In genomic region chr8:128383176-128383575, GRCm38 (mm10) we compare ENCODE assay signal across 13 mouse cellular contexts. TPM values are rescaled to one million over a fixed set of nuclear protein-coding genes. Genes with fewer than 3 reads are reported as not detected.
A peak's percentile ranks its signal among the peaks of the same experiment; 100 is the strongest.
DNase-seq lines count a peak whose midpoint lies in the region; ATAC-seq and TF ChIP-seq lines count a peak whose summit lies in the region.
"Had no signal": no experiment of that assay in that cellular context is flagged by ENCODE, and none has a peak within 500 bp of the region (broad histone marks: within the 10 kb centered on the region; RNA-seq: fewer than 3 reads in every experiment).

No protein-coding gene starts in this region.

- H3K36me3 ChIP-seq in hindbrain, embryonic 11.5 days (ENCODE audit: control insufficient read depth, insufficient read depth, low read length), result no peaks in the 10 kb centered on the region
- H3K36me3 ChIP-seq in hindbrain, embryonic 16.5 days (ENCODE audit: control insufficient read depth, insufficient read depth, low read length), result no peaks in the 10 kb centered on the region
- H3K36me3 ChIP-seq: G1E; liver, embryonic 15.5 days; neural tube, embryonic 12.5 days had no signal

- TF ChIP-seq POLR2A in brain, embryonic 14.5 days (IDR thresholded peaks at IDR 0.05; ENCODE audit: borderline replicate concordance, extremely low read depth, insufficient read depth, insufficient read length, poor library complexity, severe bottlenecking), result no peak

- peak; percentile 64; the same call in 1 of the 2 replicates for ATAC-seq in hindbrain, embryonic 11.5 days (ENCODE audit: low FRiP score)
- no peak for ATAC-seq in hindbrain, embryonic 16.5 days

- peak overlapping the region; percentile 60; the same call in 1 of the 2 replicates for H3K27ac ChIP-seq in hindbrain, embryonic 11.5 days (ENCODE audit: low read depth, low read length)
- H3K27ac ChIP-seq in hindbrain, embryonic 16.5 days (ENCODE audit: low read depth, low read length), result no peak overlapping the region
- H3K27ac ChIP-seq: liver, embryonic 15.5 days; neural tube, embryonic 12.5 days had no signal

- no peak overlapping the region for H3K4me3 ChIP-seq in hindbrain, embryonic 11.5 days (ENCODE audit: low read depth, low read length)
- no peak overlapping the region for H3K4me3 ChIP-seq in hindbrain, embryonic 16.5 days (ENCODE audit: low read length)
- H3K4me3 ChIP-seq: liver, embryonic 15.5 days; neural tube, embryonic 12.5 days had no signal

- no peak overlapping the region for H3K4me2 ChIP-seq in hindbrain, embryonic 11.5 days (replicated peaks; ENCODE audit: low read depth, low read length)
- no peak overlapping the region for H3K4me2 ChIP-seq in hindbrain, embryonic 16.5 days (ENCODE audit: low read length)
- H3K4me2 ChIP-seq: liver, embryonic 15.5 days; neural tube, embryonic 12.5 days had no signal

- peak; percentile 36 for DNase-seq in hindbrain, embryonic 11.5 days (ENCODE audit: low spot score)
- peak; percentile 84 for DNase-seq in Muller cell, postnatal 12 days (ENCODE audit: inconsistent ontology term)
- peak; percentile 68 for DNase-seq in brain, embryonic 14.5 days (ENCODE audit: low read depth)
- peak; percentile 37 for DNase-seq in heart, postnatal 4 days
- no peak for DNase-seq in adrenal gland, postnatal 25 days
- no peak for DNase-seq in adrenal gland, postnatal 36 days
- no peak for DNase-seq in urinary bladder, adult 18-20 months (ENCODE audit: low spot score in 2 of 2)
- DNase-seq: adrenal gland, postnatal 10 days; cerebellum, postnatal 14 days had no signal

- H3K9ac ChIP-seq in hindbrain, embryonic 11.5 days (ENCODE audit: low read depth, low read length), result no peak overlapping the region
- H3K9ac ChIP-seq in hindbrain, embryonic 16.5 days (ENCODE audit: low read depth, low read length), result no peak overlapping the region
- H3K9ac ChIP-seq: liver, embryonic 15.5 days; neural tube, embryonic 12.5 days had no signal

- no peaks in the 10 kb centered on the region for H3K4me1 ChIP-seq in hindbrain, embryonic 11.5 days (replicated peaks; ENCODE audit: control insufficient read depth, insufficient read depth, low read length)
- peaks cover 3% of the 10 kb centered on the region for H3K4me1 ChIP-seq in hindbrain, embryonic 16.5 days (ENCODE audit: control insufficient read depth, insufficient read depth, low read depth, low read length)

- TF ChIP-seq CTCF in brain, embryonic 14.5 days (IDR thresholded peaks at IDR 0.05; ENCODE audit: borderline replicate concordance, extremely low read depth, insufficient read depth, insufficient read length), result no peak

- H3K9me3 ChIP-seq in hindbrain, embryonic 11.5 days (ENCODE audit: control insufficient read depth, low read length), result no peaks in the 10 kb centered on the region
- H3K9me3 ChIP-seq in hindbrain, embryonic 16.5 days (ENCODE audit: control insufficient read depth, low read length), result no peaks in the 10 kb centered on the region
- H3K9me3 ChIP-seq: G1E; liver, embryonic 15.5 days; neural tube, embryonic 12.5 days had no signal

- WGBS in hindbrain, embryonic 11.5 days, result 15% methylated on average over 3 of the region's 3 CpGs
- 14% methylated on average over 3 of the region's 3 CpGs for WGBS in hindbrain, embryonic 16.5 days

- H3K27me3 ChIP-seq in hindbrain, embryonic 11.5 days (ENCODE audit: control insufficient read depth, insufficient read depth, low read length), result no peaks in the 10 kb centered on the region
- H3K27me3 ChIP-seq in hindbrain, embryonic 16.5 days (replicated peaks; ENCODE audit: control insufficient read depth, insufficient read depth, low read length), result no peaks in the 10 kb centered on the region
- H3K27me3 ChIP-seq: liver, embryonic 15.5 days; neural tube, embryonic 12.5 days had no signal

RNA-seq across cellular contexts. Expression of gene Nrp1, which starts 24.8 kb away (rescaled TPM):
- polyA plus RNA-seq in hindbrain, embryonic 11.5 days (2014; fragmentation: Nextera tagmentation; extraction: Ambion mirVana), result 29.1 and 34.3 TPM in 2 replicates
- polyA plus RNA-seq in hindbrain, embryonic 16.5 days (2015; fragmentation: Nextera tagmentation; extraction: Ambion mirVana), result 82.9 and 87.0 TPM in 2 replicates
- polyA plus RNA-seq in brain, embryonic 14.5 days (2012; rRNA removed), result 30.7 and 36.2 TPM in 2 replicates
- total RNA-seq in heart, postnatal 4 days (2021), result 100 to 1,000 TPM; 153 to 156 TPM
- total RNA-seq in adrenal gland, postnatal 25 days (2021), result 115 and 135 TPM in 2 replicates
- 100 to 1,000 TPM in 1 of 2 experiments, 10 to 100 TPM in 1; 93.6 to 103 TPM for total RNA-seq in adrenal gland, postnatal 36 days (2021)
- polyA plus RNA-seq: G1E had no signal

Comparison
In these comparisons a context has a peak if more than half of its experiments do, and no peak if none do; other contexts are left out.
1. DNase-seq: peak in hindbrain, embryonic 11.5 days (single experiment), Muller cell, postnatal 12 days (single experiment), brain, embryonic 14.5 days (single experiment) and heart, postnatal 4 days (single experiment); none in adrenal gland, postnatal 25 days (single experiment), adrenal gland, postnatal 36 days (0 of 2) and urinary bladder, adult 18-20 months (0 of 2).